17 mouse cellular contexts compared by ENCODE assay signal in genomic region chr8:70933036-70933435, GRCm38 (mm10). TPM values are rescaled to one million over a fixed set of nuclear protein-coding genes. Genes with fewer than 3 reads are reported as not detected.
"Had no signal": no experiment of that assay in that cellular context is flagged by ENCODE, and none has a peak within 500 bp of the region (broad histone marks: within the 10 kb centered on the region; RNA-seq: fewer than 3 reads in every experiment).

No protein-coding gene starts in this region.

- H3K36me3 ChIP-seq: liver, embryonic 15.5 days had no signal

- H3K27me3 ChIP-seq: liver, embryonic 15.5 days; midbrain, embryonic 13.5 days; midbrain, embryonic 15.5 days; neural tube, embryonic 12.5 days had no signal

- H3K9ac ChIP-seq: liver, embryonic 15.5 days; liver, postnatal 0 days; midbrain, embryonic 13.5 days; midbrain, embryonic 15.5 days; neural tube, embryonic 12.5 days had no signal

- H3K9me3 ChIP-seq: liver, embryonic 15.5 days; megakaryocyte, embryonic 14.5 days; midbrain, embryonic 13.5 days; midbrain, embryonic 15.5 days; neural tube, embryonic 12.5 days had no signal

- H3K4me2 ChIP-seq: liver, embryonic 15.5 days; midbrain, embryonic 11.5 days; midbrain, embryonic 13.5 days; midbrain, embryonic 15.5 days; neural tube, embryonic 12.5 days had no signal

- H3K27ac ChIP-seq: liver, embryonic 15.5 days; macrophage; midbrain, embryonic 13.5 days; midbrain, embryonic 15.5 days; neural tube, embryonic 12.5 days had no signal

- H3K4me1 ChIP-seq: liver, embryonic 15.5 days; megakaryocyte, embryonic 14.5 days; midbrain, embryonic 13.5 days; midbrain, embryonic 15.5 days; neural tube, embryonic 12.5 days had no signal

- H3K4me3 ChIP-seq: liver, embryonic 15.5 days; megakaryocyte, embryonic 14.5 days; midbrain, embryonic 13.5 days; midbrain, embryonic 15.5 days; neural tube, embryonic 12.5 days had no signal

- ATAC-seq: liver, postnatal 0 days; midbrain, embryonic 13.5 days; midbrain, embryonic 15.5 days had no signal

- DNase-seq: liver, postnatal 0 days; lung, adult 2 months; lung, postnatal 14 days; lung, postnatal 36 days; right cerebral cortex, postnatal 14 days; thymus, adult 2 months; thymus, postnatal 25 days; thymus, postnatal 4 days had no signal

RNA-seq across cellular contexts. Expression of gene Slc5a5, which starts 40.5 kb away (rescaled TPM):
- total RNA-seq: monocyte, adult 5-6 weeks; neutrophil, adult 5-6 weeks had no signal
- polyA plus RNA-seq: liver, embryonic 15.5 days; liver, postnatal 0 days; macrophage had no signal
